Mouse (Mus musculus): ENCODE results near the gene Grip1.

GRCm38 (mm10) chr10:119928921-119929320 lies 475.3 kb downstream of the Grip1 start:
- TF ChIP-seq CTCF (IDR thresholded peaks at IDR 0.05) = no peak
- TF ChIP-seq POLR2A (IDR thresholded peaks at IDR 0.05; ENCODE audit: insufficient read depth, low read depth, low read length) = no peak
